Mouse (Mus musculus) kidney, adult 2 months (tissue): Measurements from ENCODE around the gene Il27ra. TPM values are rescaled to one million over a fixed set of nuclear protein-coding genes. Genes with fewer than 3 reads are reported as not detected.

Source experiments
- DNase-seq: peaks from one replicate; pipeline ENCODE4 v3.0.0; 2021
- H3K27ac ChIP-seq: fragments of 200-500 bp; 2 replicates; pipeline ENCODE4 v1.5.1; 2012; ENCODE audit warnings: low read depth, low read length, control low read depth, inconsistent platforms; ENCODE audit not compliant: insufficient read depth
- H3K27me3 ChIP-seq: fragments of 200-500 bp; replicated peaks from 2 replicates; pipeline ENCODE4 v1.6.1; 2012; ENCODE audit warnings: mild to moderate bottlenecking, moderate library complexity, low read length, inconsistent platforms; ENCODE audit not compliant: control insufficient read depth, insufficient read depth
- H3K36me3 ChIP-seq: fragments of 200-500 bp; 2 replicates; pipeline ENCODE4 v1.6.1; 2012; ENCODE audit warnings: mild to moderate bottlenecking, moderate library complexity, low read length, inconsistent platforms; ENCODE audit not compliant: control insufficient read depth, insufficient read depth
- H3K4me1 ChIP-seq: fragments of 200-500 bp; 2 replicates; pipeline ENCODE4 v1.6.1; 2011; ENCODE audit warnings: low read length; ENCODE audit not compliant: control insufficient read depth, insufficient read depth
- H3K4me3 ChIP-seq: fragments of 200-500 bp; 2 replicates; pipeline ENCODE4 v1.5.1; 2011; ENCODE audit warnings: mild to moderate bottlenecking, low read depth, low read length, control low read depth; ENCODE audit not compliant: insufficient read depth
- CTCF ChIP-seq: fragments of 200-500 bp; conservative IDR thresholded peaks from 2 replicates; pipeline ENCODE4 v1.5.1; 2011; ENCODE audit warnings: low read depth, mild to moderate bottlenecking, control low read depth, low read length, moderate library complexity, mixed read lengths; ENCODE audit not compliant: insufficient read depth, insufficient read length
- POLR2A ChIP-seq: fragments of 200-500 bp; IDR thresholded peaks from one replicate; pipeline ENCODE4 v1.6.1; 2011; ENCODE audit warnings: low read depth, low read length, control low read depth
- WGBS: fragments of 180-500 bp; shearing (Covaris S2); methylation state at CpG from one replicate; pipeline ENCODE4 v1.1.7; 2018; 5-methylcytosine and 5-hydroxymethylcytosine counted together
- polyA plus RNA-seq: library from polyadenylated mRNA; depleted of rRNA; stranded (reverse); fragments of >200 nt; gene quantifications from 2 replicates; pipeline ENCODE4 v1.2.3, GENCODE M21; 2012

Gene Il27ra
- polyA plus RNA-seq, 1 experiment, result 5.6 TPM

GRCm38 (mm10) chr8:83999825-84000224, 42.6 kb downstream of the Il27ra start:
- Histone ChIP-seq H3K4me3 (no peak overlapping the region), H3K27me3 (no peaks in the 10 kb centered on the region), H3K36me3 (no peaks in the 10 kb centered on the region), H3K27ac (no peak overlapping the region), H3K4me1 (peaks cover 16% of the 10 kb centered on the region; the same call in 1 of the 2 replicates)
- 88% methylated on average over 2 of the region's 2 CpGs for WGBS
- DNase-seq, result no peak
- TF ChIP-seq CTCF (no peak), POLR2A (no peak)

- Histone ChIP-seq H3K27ac (peak overlapping the region; percentile 83), H3K4me3 (peak overlapping the region; percentile 60)
- no peak for TF ChIP-seq CTCF
- no peak for TF ChIP-seq POLR2A
Observed at GRCm38 (mm10) chr8:83999057-83999705, 43.2 kb downstream of the Il27ra start.

GRCm38 (mm10) chr8:83998231-83999056, 43.9 kb downstream of the Il27ra start:
- H3K4me1 ChIP-seq, result peaks cover 12% of the 10 kb centered on the region; the same call in 1 of the 2 replicates
- peak; percentile 80 for DNase-seq
- 14% methylated on average over 92 of the region's 92 CpGs for WGBS
- H3K27me3 ChIP-seq, result no peaks in the 10 kb centered on the region
- peak overlapping the region; percentile 60 for H3K4me3 ChIP-seq
- no peak for TF ChIP-seq POLR2A
- peak; percentile 49 for TF ChIP-seq CTCF
- H3K36me3 ChIP-seq, result no peaks in the 10 kb centered on the region
- H3K27ac ChIP-seq, result peak overlapping the region; percentile 83

More at GRCm38 (mm10) chr8:83999057-83999705, 43.2 kb downstream of the Il27ra start:
- DNase-seq, result peak; percentile 41
- Histone ChIP-seq H3K4me1 (peaks cover 16% of the 10 kb centered on the region; the same call in 1 of the 2 replicates), H3K27me3 (no peaks in the 10 kb centered on the region), H3K36me3 (no peaks in the 10 kb centered on the region)
- 51% methylated on average over 16 of the region's 16 CpGs for WGBS

- WGBS, result 10% methylated on average over 104 of the region's 112 CpGs
- TF ChIP-seq CTCF (no peak), POLR2A (no peak)
- Histone ChIP-seq H3K36me3 (no peaks in the 10 kb centered on the region), H3K4me3 (peak within 1 kb of the TSS; percentile 61), H3K4me1 (peaks cover 7% of the 10 kb centered on the region; the same call in 1 of the 2 replicates), H3K27ac (peak within 1 kb of the TSS; percentile 96), H3K27me3 (no peaks in the 10 kb centered on the region)
- peak; percentile 58 for DNase-seq
Observed at GRCm38 (mm10) chr8:83997511-83998141, 44.8 kb downstream of the Il27ra start, which contains the start of gene Samd1. TSS of gene Samd1 (plus strand) at chr8:83997672.

- H3K27ac ChIP-seq, result peak overlapping the region; percentile 96
- H3K27me3 ChIP-seq, result no peaks in the 10 kb centered on the region
- H3K4me1 ChIP-seq, result peaks cover 7% of the 10 kb centered on the region; the same call in 1 of the 2 replicates
- no peaks in the 10 kb centered on the region for H3K36me3 ChIP-seq
- peak; percentile 96 for DNase-seq
- WGBS, result 1% methylated on average over 66 of the region's 103 CpGs
- H3K4me3 ChIP-seq, result peak overlapping the region; percentile 61
- TF ChIP-seq CTCF (no peak), POLR2A (peak; percentile 63)
Observed at GRCm38 (mm10) chr8:83996567-83997505, 45.6 kb downstream of the Il27ra start.

- Histone ChIP-seq H3K27me3 (no peaks in the 10 kb centered on the region), H3K27ac (no peak overlapping the region; the same call in 1 of the 2 replicates), H3K4me1 (peaks cover 7% of the 10 kb centered on the region; the same call in 1 of the 2 replicates), H3K36me3 (no peaks in the 10 kb centered on the region), H3K4me3 (no peak overlapping the region; the same call in 1 of the 2 replicates)
- no peak for DNase-seq
- WGBS, result 38% methylated on average over 12 of the region's 12 CpGs
- TF ChIP-seq CTCF, result no peak
- no peak for TF ChIP-seq POLR2A
Observed at GRCm38 (mm10) chr8:83995973-83996372, 46.4 kb downstream of the Il27ra start.
